Mouse (Mus musculus): ENCODE data around the gene Bmpr1a. TPM values are rescaled to one million over a fixed set of nuclear protein-coding genes. Genes with fewer than 3 reads are reported as not detected.
"Not testable (repeated sequence)": the region's sequence is repeated elsewhere in the genome, so short reads cannot be mapped to it uniquely, and the experiment has no call there.

Bmpr1a gene
- total RNA-seq, 2 experiments from 2014 or later, result 42.4 to 54.7 TPM

GRCm38 (mm10) chr14:34459386-34459785, 43.8 kb downstream of the Bmpr1a start:
- no peak for DNase-seq
- intact Hi-C loops (cut with DNase I), result loop anchor here (2.0 kb wide), 1 partner anchor 89 kb away; no protein-coding TSS in a partner anchor

DNA sequence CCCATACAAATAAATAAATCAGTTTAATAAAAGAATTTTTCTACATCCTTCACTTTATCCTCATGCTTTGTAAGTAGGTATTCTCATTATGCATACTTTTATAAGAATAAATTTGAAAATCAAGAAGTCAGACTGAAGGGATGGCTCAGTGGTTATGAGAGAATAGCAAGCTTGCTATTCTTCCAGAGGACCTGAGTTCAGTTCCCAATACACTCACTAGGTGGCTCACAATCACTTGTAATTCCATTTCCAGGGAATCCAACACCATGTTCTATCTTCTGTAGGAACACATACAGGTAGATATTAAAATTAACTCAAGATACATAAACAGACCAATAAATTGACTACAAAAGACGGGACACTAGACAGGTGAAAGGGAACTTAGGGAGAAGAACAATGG, 44.3 kb downstream of the Bmpr1a start:
- intact Hi-C loops (cut with DNase I), result loop anchor here (2.0 kb wide), 1 partner anchor 90 kb away; no protein-coding TSS in a partner anchor
- peak in 1 of 2 experiments; percentile 28 for DNase-seq

DNA sequence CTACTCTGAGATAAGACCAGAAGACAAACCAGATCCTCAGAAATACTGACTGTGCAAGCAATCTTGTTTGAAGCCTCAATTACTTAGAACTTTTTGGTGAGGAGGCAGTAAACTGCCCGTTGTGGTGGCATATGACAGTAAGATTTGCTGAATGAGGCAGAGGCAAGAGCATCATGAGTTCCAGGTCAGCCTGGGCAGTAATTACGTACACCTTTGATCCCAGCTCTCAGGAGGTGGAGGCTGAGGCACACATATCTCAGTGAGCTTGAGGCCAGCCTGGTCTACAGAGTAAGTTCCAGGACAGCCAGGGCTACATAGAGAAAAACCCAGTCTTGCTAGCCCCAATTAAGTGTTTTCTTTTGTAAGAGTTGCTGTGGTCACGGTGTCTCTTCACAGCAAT, 48.9 kb downstream of the Bmpr1a start:
- DNase-seq, result no peak
- intact Hi-C loops (cut with DNase I), result no loop called here

DNA sequence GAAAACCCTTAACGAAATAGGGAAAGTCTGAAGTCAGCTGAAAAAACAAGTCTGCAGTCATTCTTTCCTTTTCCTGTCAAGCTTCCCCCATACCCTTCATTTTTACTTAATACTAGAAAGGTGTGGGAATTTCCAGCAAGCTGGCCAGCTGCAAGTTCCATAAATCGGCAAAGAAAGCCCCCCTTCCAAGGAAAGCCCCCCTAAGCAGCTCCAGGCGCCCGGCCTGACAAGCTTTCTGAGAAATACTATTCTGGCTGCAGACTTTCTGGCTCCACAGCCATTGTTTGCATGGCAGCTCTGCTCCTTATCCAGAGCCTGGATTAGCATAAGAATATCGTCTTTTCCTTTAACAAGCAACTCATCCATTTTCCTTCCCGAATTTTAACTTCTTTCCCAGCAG, 49.5 kb downstream of the Bmpr1a start:
- intact Hi-C loops (cut with DNase I), result no loop called here
- DNase-seq, result no peak

DNA sequence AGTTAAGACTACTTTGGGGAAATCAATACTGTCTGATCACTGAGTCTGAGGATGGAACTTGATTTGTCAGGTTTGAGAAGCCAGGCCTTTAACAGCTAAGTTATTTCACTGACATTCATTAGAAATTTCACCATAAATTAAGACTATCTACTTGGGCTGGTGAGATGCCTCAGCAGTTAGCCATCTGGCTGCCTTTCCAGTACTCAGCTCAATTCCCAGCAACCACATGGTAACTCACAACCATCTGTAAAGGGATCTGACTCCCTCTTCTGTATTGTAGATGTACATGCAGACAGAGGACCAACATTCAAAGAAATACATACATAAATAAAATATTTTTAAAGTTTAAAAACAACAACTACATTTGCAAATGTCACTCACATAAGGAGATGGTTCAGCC, 51.3 kb downstream of the Bmpr1a start:
- DNase-seq, result no peak
- intact Hi-C loops (cut with DNase I), result no loop called here

DNA sequence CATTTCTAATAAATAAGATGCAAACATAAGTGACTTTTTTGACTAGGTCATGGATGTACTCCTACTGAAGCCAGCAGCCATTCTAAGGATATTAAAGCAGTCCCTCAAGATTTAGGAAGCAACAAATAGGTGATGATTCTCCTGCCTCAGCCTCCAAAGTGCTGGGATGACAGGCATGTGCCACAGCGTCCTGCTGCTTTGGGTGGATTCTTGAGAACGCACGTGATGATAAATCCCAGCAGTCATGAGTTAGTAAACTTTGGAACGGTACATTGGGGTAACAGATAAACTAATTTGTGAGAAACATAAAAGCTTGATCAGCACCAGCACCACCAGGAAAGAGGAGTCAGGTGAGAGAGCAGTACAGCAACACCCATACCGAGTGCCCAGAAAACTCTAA, 52.7 kb downstream of the Bmpr1a start:
- no peak for DNase-seq
- intact Hi-C loops (cut with DNase I), result no loop called here

DNA sequence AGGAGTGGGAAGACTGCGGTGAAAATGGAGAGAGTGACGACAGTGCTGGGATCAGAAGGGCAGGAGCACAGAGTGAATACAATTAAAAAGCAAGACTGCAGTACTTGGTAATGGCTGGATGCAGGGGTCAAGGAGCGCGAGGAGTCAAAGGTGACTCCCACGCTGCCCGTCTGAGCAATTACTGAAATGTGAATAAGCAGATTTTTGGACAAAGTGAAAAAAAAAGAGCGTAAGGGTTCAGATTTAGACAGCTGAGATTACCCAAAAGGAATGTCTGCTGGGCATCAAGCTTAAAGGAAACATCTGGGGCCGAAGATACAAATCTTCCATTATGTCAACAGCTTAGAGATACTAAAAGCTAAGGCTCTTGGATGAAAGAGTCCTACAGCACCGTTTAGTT, 53.3 kb downstream of the Bmpr1a start:
- intact Hi-C loops (cut with DNase I), result no loop called here
- DNase-seq, result no peak

GRCm38 (mm10) chr14:34448398-34448797, 54.7 kb downstream of the Bmpr1a start:
- intact Hi-C loops (cut with DNase I), result no loop called here
- no peak for DNase-seq

DNA sequence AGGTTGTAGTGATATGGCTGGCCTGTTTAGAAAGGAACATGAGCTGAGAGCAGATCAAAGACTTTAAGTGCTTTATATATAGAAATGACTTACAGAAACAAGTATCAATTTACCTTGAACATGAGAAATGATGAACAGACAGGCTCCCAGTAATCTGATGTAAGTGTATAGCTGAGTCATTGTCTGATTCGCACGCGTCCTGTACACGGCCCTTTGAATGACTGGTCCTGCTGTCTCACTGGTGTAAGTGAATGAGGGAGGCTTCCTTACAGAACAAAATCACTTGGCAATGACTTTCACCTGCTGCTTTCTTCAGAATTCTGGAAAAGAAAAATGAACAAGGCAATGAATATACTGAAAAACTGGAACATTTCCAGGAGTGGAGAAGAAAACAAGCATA, 55.5 kb downstream of the Bmpr1a start:
- intact Hi-C loops (cut with DNase I), result no loop called here
- DNase-seq, result no peak

- no peak for DNase-seq
- intact Hi-C loops (cut with DNase I), result no loop called here
Observed at GRCm38 (mm10) chr14:34446624-34447023, 56.5 kb downstream of the Bmpr1a start.

DNA sequence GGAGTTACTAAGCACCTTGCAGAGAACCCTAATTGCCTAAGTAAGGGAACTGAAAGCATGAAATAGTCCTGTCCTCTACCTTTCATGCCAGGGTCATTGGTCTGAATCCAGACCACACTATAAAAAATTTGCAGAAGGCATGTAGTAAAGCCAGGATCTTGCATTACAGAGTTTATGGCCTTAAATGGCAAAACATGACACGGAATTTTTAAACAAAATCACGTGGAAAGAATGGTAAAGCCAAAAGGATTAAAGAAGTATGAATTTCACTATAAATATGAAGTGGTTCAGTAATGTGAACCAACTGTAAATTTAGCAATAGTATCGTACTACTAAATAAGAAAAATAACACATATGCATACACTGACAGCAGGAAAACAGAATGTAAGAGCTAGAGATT, 57.8 kb downstream of the Bmpr1a start:
- no peak for DNase-seq

GRCm38 (mm10) chr14:34444924-34445323, 58.2 kb downstream of the Bmpr1a start:
- DNase-seq, result no peak
- intact Hi-C loops (cut with DNase I), result no loop called here

More for the DNA sequence above, 57.8 kb downstream of the Bmpr1a start:
- intact Hi-C loops (cut with DNase I), result no loop called here

- intact Hi-C loops (cut with DNase I), result no loop called here
- DNase-seq, result no peak
Observed at GRCm38 (mm10) chr14:34444368-34444767, 58.8 kb downstream of the Bmpr1a start.

- intact Hi-C loops (cut with DNase I), result no loop called here
- no peak for DNase-seq
Observed at GRCm38 (mm10) chr14:34442531-34442930, 60.6 kb downstream of the Bmpr1a start.

GRCm38 (mm10) chr14:34440526-34441066, 62.5 kb downstream of the Bmpr1a start:
- intact Hi-C loops (cut with DNase I), result no loop called here
- no peak for DNase-seq

- intact Hi-C loops (cut with DNase I), result no loop called here
- DNase-seq, result no peak
Observed at GRCm38 (mm10) chr14:34429069-34429468, 74.1 kb downstream of the Bmpr1a start.

GRCm38 (mm10) chr14:34428274-34428673, 74.9 kb downstream of the Bmpr1a start:
- no peak for DNase-seq
- intact Hi-C loops (cut with DNase I), result no loop called here

DNA sequence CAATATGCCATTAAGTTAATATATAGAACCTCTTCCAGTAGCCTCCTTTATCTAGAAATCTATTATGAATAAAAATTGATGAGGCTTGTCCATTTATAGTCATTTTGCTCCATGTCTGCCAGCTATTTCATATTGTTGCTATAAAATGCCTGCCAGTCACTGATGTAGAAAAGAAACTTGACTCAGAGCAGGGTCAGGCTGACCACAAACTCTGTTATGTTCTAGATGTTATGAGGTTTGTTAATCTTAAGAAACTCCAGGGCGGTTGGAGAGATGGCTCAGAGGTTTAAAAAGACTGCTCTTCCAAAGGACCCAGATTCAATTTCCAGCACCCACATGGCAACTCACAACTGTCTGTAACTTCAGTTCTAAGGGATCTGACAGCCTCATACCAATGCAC, 82.1 kb downstream of the Bmpr1a start:
- intact Hi-C loops (cut with DNase I), result no loop called here

GRCm38 (mm10) chr14:34417501-34417900, 85.6 kb downstream of the Bmpr1a start:
- DNase-seq, result no peak
- intact Hi-C loops (cut with DNase I), result no loop called here

More for the DNA sequence above, 82.1 kb downstream of the Bmpr1a start:
- no peak for DNase-seq

DNA sequence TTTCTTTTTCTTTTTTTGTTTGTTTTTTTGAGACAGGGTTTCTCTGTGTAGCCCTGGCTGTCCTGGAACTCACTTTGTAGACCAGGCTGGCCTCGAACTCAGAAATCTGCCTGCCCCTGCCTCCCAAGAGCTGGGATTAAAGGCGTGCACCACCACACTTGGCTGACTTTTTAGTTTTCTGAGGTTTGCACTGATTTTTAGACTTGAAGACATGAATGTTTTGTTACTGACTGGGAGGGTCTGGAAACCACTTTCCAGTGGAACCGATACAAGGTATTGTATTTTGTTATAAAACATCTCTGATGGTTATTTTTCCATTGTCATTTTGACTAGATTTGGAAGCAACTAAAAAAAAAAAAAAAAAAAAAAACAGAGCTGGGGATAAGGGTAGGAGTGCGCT, 86.2 kb downstream of the Bmpr1a start:
- intact Hi-C loops (cut with DNase I); DNase-seq: not testable (repeated sequence)

- DNase-seq, result no peak
- intact Hi-C loops (cut with DNase I), result no loop called here
Observed at GRCm38 (mm10) chr14:34412164-34412896, 90.8 kb downstream of the Bmpr1a start.

DNA sequence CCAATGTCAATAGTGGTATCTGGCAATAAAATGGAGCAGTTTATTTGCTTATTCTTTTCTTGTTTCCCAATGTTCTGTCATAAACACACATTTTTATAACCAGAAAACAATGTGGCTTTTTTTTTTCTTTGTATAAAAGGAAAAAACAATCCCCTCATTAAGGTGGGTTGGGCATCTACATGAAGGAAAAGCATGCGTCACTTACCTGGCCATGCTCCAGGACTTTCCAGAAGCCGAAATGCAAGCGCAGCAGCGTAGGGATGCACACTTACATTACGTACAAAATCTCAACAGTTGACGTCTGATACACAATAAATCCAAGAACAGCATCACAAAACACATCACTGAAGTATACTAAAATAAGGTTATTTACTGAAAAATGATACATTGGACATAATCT, 92.4 kb downstream of the Bmpr1a start:
- intact Hi-C loops (cut with DNase I), result no loop called here
- DNase-seq, result no peak
